Mouse (Mus musculus) adrenal gland, postnatal 36 days (tissue): ENCODE measurements around the gene Fsip1. TPM values are rescaled to one million over a fixed set of nuclear protein-coding genes. Genes with fewer than 3 reads are reported as not detected.
"Not testable (repeated sequence)": the region's sequence is repeated elsewhere in the genome, so short reads cannot be mapped to it uniquely, and the experiment has no call there.

ENCODE experiments used
- DNase-seq, 2 experiments: peaks; one replicate each; pipeline ENCODE4 v3.0.0; 2021; ENCODE audit warnings: mixed read lengths in 1 of 2
- long read RNA-seq, 2 experiments: library from polyadenylated mRNA; stranded (forward); transcript quantifications; one replicate each; pipeline ENCODE4 v2.0.0; 2021; ENCODE audit warnings: borderline sequencing depth in 2 of 2
- total RNA-seq, 2 experiments: library from RNA; stranded (reverse); gene quantifications; 2 replicates each; pipeline ENCODE4 v1.2.3; 2021

The Fsip1 gene
- under 1 TPM; 0.23 to 0.26 TPM for total RNA-seq
- long read RNA-seq, experiment 1, partial matches to known transcripts: 0 of 1 reads
- long read RNA-seq, experiment 1, other reads (novel, unspliced or antisense): 0 of 1 reads
- long read RNA-seq, experiment 2: 0 reads

DNA sequence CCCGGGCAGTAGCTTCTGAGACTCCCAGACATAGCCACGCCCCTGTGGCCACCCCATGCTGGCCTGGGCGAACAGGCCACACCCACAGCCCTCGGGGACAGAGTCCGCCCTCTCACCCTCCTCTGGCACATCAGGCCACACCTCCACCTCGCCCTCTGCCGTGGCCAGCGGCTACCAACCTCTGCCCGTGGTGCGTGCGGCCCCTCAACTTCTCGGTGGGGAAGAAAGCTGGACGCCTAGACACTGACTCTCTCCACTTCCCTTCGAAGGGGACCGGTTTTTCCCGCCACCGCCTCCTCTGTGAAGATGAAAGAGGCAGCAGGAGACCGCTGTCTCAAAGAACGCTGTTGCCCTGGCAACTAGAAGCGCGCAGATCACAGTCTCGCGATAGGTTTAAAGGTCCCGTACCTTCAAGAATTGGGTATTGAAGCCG, at the start of gene Fsip1:
Gene Fsip1, minus strand, starts transcription at position 346 of the 433 bp plus-strand sequence.
- DNase-seq: peak; percentile 91

DNA sequence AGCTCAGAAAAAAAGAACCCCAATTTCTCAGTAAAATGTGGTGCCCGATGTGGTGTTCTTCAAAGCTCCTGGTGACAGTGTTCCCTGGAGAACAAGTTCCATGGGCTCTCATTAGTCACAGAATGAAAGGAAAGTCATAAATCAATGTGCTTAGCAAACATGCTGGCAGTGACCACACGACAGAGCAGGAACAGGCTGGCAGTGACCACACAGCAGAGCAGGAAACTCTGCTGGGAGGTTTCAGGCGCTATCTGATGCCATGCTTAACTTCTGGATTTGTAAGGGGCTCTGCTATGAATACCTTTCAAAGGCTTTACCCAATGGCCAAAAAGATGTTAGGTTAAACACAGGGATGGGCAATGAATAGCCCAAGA, 49.7 kb upstream of the Fsip1 start:
- DNase-seq: peak; percentile 18 to 36

DNA sequence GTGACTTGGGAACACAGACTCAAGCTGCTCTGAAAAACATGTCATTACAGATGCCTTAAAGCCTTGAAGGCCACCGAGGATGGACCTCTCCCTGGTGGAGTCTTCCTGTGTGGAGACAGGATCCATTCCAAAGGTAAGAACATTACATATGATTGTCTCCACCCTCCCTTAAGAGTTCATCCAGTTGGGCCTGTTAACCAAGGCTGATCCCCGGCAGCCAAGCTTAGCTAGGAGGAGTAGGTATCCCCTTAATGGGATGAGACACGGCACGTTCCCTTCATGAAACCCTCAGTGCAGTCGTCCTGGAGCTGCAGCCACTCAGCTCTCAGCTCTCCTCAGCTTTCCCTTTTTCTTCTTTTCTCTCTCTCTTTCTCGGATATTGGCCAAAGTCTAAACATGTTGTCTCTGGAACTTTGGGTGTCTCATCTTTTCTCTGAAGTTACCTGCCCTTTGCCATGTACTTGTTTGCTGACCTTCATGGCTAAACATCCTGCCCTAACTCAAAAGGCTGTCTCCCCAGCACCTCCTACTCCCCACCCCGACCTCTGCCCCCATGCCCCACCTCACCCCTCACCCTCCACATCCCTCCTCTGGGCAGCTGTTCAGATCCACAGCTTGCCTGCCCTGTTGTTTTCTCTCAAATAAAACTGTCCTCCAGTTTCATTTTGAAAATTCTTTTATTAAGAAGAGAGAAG, 49.2 kb upstream of the Fsip1 start:
- no peak for DNase-seq

DNA sequence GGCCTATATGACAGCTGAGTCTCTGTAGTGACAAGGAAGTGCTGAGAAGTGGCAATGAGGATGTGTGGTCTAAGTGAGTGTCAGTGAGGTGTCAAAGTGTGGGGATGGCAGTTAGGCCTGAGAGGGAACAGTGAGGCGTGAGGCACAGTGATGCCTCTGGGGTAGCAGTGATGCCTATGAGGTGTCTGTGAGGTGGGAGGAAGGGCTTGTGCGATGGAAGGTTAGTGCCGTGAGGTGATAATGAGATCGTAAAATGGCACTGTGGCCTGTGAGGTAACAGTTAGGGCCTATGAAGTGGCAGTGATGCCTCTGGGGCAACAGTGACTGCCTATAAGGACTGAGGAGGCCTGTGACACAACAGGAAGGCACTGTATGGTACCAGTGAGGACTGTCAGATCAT, 46.7 kb upstream of the Fsip1 start:
- no peak for DNase-seq

DNA sequence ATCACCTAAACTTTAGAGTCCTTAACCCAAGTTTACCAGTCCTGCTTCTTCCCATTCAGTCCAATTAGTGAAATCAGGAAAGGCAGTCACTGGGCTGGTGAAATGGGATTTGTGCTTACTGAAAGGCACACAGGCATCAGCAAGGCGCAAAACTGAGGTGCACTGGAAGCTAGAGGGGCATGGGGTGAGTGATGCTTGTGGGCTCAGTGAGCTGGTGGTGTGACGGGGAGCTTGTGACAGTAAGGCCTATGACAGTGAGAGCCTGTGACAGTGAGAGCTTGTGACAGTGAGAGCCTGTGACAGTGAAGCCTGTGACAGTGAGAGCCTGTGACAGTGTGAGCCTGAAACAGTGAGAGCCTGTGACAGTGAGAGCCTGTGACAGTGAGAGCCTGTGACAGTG, 44.9 kb upstream of the Fsip1 start:
- no peak for DNase-seq

DNA sequence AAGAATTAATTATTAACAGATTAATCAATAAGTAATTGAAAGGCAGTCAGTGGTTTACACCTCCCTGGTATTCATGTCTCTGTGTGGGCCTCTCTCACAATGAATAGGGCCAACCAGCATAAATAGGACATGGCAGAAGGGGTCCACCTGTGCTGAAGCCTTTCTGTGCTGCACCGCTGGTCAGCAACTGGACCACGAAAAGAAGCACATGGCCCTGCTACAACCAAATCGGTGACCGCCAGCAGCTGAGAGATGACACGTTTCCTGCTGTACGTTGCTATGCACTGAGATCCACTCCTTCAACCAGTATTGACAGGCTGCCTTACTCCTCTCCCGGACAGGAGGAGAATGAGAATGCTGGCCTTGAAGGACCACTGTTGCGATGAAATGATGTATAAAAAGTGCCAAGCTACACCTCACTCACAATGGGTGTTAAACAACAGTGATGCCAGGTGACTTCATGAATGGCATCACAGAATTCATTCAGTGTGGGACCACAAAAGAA, 44.3 kb upstream of the Fsip1 start:
- no peak for DNase-seq

DNA sequence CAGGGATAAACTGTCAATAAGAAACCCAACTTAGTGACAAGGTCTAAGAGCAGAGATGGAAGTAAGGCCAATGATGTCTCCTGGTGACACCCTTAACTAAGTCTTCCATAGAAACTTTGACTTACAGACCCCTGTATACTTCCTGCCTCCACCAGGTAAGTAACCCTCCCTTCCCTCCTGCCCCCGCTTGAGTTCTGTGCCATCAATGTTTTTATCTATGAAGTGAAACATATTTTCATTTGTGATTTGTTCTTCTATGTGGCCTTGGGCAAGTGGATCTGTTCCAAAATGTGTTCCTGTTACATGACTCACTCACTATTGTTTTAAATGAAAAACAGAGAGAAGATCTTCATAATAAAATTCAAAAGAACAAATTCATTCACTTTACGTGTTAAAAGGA, 43.2 kb upstream of the Fsip1 start:
- peak; percentile 35 to 52 for DNase-seq

DNA sequence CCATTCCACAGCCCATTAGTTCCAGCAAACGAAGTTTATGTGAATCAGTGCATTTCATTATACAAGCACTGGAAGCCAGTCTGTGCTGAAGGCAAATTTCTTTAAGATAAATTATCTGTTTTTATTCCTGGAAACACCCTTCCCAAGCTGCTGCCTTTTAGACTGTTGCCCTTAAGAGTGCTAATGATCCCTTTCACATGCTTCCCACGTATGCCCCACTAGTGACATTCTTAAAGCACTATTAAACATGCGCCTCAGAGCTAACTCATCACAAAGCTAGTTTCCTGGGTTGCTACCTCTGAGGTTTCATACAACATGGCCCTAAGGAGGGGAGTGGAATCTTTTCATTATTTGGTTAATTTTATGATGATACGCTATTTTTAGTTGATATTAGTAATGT, 41.8 kb upstream of the Fsip1 start:
- DNase-seq: no peak

DNA sequence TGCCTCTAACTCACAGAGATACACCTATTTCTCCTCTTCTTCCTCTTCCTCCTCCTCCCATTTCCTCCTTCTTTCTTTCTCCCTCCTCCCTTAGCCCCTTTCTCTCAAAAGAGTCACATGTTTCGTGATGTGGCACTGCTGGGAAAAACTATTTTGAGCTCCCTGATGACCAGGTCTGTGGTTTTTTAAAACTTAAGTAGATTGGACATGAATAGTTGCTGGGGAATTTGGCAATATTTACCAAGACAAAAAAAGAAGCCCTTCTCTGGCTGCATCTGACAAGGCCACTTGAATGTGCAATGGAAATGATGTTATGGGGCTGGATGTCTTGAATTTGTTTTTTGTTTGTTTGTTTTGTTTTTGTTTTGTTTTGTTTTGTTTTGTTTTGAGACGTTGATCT, 41.2 kb upstream of the Fsip1 start:
- no peak for DNase-seq

DNA sequence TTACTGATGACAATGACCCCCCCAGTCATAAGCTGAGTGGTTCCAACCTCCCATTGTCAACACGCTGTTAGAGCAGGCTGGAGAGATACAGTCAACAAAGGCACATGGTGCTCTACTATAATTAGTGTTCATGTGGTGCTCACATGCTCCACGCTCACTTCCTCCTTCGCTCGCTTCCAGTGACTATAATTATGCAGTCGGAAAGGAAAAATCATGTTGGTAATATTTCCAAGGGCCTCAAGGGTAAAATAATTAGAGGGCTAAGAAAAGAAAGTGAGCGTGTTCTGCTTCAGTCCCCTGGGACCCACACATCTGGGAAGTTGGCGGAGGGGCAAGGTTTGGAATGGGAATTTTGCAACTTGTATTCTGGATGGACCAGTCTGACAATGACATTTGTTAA, 38.7 kb upstream of the Fsip1 start:
- DNase-seq: no peak

DNA sequence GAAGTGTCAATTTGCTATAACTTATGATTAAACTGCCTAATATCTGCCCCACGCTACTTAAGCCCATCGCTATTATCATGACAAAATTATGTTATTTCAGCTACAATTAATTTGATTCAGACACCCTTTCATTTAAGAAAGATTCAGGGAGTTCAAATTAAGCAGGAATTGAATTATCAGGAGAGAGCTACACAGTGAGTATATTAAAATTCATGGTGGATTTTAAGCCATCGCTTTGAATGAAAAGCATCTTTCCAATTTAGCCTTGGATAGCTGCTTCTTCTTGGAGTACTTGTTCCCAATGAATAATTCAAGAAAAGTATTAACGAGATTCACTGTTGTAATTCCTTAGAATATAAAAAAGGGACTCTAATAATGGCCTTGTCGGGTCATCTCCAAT, 36.8 kb upstream of the Fsip1 start:
- DNase-seq: no peak

DNA sequence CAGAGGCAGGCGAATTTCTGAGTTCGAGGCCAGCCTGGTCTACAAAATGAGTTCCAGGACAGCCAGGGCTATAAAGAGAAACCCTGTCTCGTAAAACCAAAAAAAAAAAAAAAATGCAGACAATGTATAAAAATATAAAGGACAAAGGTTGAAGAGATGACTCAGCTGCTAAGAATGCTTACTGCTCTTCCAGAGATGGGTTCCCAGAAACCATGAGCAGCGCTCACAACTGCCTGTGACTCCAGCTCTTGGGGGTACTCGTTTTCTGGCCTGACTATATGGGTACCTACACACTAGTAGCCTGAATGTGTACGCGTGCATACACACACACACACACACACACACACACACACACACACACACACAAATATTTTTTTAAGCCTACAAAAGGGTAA, 32.3 kb upstream of the Fsip1 start:
- not testable (repeated sequence) for DNase-seq

DNA sequence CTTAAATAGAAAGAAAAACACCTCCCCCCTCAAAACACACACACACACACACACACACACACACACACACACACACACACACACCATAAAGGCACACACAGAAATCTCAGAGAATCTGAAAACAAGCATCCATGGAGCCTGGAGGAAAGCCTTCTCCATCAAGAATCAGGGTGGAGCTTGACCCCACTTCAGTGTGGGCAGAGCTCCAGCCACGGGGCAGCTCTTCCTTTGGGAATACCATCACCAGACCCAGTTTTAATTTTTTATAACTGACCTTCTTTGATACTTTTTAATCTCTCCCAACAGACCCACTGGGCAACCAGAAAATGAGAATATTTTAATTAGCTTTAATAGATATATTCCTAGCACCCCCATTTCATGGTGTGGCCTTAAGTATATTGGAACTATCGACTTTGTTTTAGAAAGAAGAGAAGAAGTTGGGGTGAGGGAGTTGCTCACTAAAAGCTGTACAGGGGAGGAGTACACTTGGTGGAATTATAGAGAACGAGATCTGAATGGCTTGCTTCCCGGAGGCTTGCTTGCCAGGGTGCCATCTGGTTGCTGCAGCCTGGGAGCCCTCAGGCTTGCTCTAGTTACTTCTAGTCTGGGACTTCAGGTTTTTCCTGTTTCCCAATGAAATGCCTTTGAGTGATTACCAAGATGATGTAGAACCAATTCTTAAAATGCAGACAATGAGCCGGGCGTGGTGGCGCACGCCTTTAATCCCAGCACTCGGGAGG, 31.7 kb upstream of the Fsip1 start:
- no peak for DNase-seq

DNA sequence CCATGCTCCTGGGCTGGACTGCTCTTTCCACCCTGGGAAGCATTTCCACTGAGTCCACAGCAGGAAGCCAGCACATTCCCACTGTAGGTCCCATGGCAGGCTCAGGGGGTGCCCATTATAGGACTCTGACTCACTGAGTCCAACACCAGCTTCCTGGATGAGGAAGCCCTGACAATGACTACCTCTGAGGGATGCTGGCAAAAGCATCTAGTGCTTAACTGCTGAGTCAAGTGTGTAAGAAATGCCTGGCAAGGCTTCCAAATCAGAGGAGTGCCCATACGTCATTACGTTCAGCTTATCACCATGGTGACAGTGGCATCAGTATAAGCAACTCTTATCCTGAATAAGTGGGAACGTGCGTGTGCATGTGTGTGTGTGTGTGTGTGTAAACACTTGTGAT, 30.9 kb upstream of the Fsip1 start:
- DNase-seq: no peak

DNA sequence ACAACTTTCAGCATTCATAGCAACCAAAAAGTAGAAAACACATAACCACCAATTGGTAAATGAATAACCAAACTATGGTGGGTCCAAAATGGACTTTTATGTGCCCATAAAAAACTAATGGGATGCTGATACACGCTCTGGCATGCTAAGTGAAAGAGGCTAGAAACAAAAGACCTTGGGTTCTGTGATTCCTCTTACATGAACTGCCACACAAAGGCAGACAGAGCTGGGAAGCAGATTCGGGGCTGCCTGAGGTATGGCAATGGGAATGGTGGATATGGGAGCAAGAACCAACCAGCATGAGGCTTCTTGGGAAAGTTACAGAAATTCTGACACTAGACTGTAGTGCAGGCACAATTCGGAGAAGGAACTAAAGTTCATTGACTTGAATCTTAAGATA, 25.7 kb upstream of the Fsip1 start:
- DNase-seq: no peak

DNA sequence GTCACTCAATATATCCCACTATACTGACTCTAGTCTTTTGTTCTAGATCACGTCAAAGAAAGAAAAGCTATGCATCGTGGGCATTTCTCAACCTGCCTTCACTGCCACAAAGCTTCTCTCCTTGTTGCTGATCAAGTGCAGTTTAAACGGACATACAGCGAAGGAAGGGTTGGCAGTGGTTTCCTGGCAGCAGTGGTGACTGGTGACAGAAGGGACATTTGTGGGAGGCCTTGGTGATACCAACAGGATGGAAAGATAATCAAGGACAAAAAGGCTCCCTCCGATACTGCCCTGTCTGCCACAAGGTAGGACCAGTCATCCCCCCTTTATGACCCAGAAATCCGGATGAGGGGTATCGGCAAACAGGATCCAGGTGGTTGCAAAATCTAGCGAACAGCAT, 21.5 kb upstream of the Fsip1 start:
- DNase-seq: no peak

DNA sequence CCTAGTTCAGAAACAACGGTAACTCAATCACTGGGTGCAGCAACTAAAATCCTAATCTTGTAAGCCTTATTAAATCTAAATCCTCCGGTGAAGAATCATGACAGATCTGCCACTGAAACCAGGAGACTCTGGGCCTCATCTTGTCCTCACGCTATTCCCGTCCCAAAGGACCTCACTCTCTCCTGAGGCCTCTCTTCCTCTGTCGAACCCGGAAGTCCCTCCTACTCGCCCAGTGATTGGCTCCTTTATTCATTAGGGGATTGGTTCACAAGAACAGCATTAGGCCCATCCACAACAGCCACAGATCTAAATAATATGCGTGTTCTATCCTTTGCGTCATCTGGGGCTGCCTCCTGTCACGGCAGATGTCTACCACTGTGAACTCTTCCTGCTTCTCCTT, 14.8 kb upstream of the Fsip1 start:
- no peak for DNase-seq

DNA sequence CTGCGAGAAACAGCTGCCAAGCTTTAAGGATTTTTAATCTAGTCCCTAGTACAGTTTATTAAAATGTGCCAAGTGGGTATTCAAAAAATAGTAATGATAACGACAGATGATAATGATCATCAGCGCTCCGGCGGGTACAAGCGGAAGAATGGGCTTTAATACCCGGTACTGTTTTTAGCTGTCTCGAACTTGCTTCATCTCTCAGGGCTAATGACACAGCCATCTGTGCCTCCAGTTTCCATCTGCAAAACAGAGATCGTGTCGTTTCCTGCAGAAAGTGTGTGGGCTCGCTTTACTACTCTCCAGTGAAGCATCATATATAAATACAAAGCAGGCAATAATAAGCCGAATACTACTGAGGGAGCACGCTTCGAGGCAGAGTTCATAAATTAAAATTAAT, 13.4 kb upstream of the Fsip1 start:
- DNase-seq: no peak

DNA sequence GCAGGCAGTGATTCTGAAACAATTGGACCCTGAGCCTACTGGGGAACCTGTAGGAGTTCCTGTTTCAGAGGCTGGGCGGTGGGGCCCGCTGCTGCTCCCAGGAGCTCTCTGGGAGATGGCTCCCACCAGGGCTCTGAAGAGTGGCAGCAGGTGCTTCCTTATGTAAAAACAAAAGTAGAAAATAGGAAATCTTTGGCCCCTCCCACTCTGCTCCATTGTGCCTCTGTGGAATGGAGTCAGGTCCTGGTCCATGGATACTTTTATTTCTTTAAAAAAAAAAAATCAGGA, 7.1 kb upstream of the Fsip1 start:
- DNase-seq: no peak

DNA sequence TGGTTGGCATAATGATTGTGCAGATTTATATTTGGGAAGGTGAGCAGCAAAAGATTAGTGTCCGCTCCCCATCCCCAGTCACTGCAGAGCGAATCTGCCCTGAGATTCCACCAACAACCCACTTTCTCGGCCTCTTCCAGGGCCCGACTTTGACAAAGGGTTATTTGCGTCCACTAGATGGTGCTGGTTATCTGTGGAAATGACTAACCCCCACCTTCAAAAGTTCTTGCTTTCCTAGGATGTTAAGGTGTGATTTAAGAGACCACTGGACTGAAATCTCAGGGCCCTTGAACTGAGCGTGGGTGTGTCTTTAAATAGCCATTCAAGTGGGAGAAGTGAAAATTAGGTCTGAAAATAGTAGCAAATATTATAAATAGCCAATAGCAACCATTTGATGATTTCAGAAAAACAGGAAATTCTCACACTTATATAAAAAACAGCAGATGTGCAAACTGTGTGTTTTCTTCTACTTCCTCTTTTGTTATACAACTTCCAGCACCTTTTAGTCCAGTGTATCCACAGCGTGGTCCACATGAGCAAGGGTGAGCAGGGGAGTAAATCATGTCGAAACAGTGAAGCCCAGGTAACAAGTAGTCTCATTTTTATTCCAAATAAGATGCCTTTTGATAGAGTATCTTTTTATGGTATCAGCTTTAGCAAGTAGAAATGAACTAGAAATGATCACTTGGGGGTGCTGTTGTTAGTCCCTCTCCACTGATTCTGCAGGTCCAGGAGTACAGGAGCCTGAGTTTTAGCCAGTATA, 6.6 kb upstream of the Fsip1 start:
- DNase-seq: peak; percentile 35 to 64

DNA sequence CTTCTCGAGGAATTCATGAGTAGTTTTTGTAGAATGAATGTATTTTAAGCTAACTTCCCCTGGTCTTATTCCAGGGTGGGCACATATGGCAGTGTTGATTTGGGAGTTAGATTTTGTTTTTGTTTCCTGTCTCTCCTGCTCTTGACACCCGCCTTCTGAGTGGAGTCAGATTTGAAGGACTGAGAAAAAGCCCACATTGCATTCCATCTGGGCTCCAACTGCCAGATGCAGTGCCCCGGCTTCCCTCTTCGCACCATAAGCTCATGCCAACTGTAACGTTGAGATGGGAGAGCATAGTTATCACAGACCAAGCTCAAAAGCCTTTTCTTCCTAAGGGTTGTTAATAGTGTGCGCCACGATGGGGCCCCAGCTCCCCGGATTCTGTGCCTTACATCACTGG, 5.9 kb upstream of the Fsip1 start:
- no peak for DNase-seq

DNA sequence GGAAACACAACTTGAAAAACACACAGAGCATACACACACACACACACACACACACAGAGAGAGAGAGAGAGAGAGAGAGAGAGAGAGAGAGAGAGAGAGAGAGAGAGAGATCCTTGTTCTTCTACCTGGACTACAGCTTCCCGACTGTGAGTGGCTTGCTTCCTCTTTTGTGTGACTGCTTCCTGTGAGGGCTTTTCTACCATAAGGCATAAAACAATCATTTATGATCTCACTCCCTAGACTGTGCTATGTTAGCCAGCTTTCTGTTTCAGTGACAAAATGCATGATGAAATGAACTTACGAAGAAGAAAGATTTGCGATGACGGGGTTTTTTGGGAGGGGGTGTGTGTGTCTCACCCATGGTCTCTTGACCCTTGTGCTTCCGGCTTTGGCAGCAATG, 3.0 kb upstream of the Fsip1 start:
- DNase-seq: no peak

DNA sequence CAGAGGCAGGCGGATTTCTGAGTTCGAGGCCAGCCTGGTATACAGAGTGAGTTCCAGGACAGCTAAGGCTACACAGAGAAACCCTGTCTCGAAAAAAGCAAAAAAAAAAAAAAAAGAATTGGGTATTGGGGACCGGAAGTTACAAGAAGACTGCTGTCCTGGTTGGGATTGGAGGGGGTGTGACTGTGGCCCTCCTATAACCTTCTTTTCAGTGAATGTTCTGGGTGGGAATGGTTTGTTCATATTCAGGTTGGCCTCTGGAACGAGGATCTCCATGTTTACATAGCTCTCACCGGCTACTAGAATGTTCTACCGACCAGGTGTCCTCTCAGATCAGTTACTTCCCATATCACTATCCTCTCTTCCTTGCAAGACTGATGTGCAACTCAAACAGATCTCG, 328 bp upstream of the Fsip1 start:
- no peak for DNase-seq
